Mouse (Mus musculus) embryo, embryonic 10 days (tissue): ENCODE results near the gene Nkg7.
A peak's percentile ranks its signal among the peaks of the same experiment; 100 is the strongest.

Experiments used
- DNase-seq: peaks from one replicate; pipeline ENCODE4 v3.0.0-alpha.2; 2015; ENCODE audit warnings: low spot score

The Nkg7 gene

DNA sequence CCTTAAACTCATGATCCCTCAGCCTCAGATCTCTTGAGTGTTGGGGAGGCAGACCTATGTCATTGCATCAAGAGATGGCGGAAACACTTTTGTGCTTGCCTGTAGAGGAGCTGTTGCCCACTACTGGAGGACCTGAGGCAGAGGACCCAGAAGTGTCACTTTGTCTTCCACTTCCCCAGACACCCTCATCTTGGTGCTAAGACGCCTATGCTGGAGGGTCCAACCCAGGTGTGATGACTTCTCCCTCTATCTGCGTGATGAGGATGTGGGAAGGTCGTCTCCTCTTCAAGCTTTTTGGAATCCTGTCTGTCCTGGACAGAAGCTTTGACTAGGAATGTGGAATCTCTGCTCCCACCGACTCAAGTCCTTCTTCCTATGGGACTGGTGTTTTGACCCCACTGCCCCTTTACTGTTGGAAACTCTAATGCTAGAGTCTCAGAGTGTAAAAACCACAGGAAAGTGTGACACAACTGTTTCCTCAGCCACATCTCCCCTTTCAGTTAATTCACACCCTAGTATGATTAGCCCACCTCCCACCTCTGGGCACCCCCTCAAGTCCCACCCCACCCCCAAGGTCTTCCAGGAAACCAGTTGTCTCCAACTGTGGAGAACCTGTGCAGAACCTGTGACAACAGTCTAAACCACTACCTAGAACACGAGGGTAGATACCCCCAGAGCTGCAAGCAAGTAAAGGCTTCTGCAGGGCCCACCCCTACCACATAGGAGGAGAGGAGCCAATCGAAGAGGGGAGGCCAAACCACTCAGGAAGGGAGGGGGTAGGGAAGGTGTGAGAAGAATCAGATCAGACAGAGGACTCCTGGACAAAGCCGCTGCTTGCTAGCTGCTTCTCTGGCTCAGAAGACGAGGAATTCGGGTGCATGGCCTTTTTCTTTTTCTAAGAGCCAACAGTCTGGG is at the start of gene Nkg7:
Nkg7 (plus strand) TSS at position 733 of the 915 bp plus-strand sequence.
- no peak for DNase-seq

DNA sequence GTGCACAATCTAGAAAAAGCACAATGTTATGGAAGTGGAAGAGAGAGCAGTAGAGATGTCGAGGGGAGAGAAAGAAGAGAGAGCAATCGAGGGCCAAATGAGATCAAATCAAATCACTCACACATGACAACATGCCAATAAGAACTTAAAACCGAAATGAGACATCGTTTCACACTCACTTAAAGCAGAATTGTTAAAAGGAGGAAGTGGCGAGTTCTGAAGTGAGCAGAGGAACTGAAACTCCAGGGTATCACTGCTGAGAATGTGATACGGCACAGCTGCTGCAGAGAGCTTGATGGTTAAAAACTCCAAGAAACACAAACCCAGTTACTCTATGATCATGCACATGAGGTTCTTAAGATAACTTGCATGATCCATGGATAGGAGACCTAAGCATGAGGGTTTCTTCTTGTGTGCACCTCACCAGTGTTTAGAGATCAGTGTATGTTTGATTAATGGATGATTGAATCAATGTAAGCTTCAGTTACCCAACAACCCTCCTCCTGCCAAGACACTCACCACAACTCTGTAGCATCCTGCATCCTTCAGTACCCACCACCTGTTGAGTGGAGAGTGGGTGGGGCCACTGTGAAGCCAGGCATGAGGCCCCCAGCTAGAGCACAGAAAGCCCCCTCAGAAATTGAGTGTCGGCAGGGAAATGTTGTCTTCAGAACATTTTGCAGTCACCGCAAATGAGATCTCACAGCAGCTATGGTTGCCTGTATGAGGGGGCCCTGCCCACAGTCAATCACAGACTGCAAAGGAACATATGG is 44.3 kb upstream of the Nkg7 start:
- DNase-seq = no peak

DNA sequence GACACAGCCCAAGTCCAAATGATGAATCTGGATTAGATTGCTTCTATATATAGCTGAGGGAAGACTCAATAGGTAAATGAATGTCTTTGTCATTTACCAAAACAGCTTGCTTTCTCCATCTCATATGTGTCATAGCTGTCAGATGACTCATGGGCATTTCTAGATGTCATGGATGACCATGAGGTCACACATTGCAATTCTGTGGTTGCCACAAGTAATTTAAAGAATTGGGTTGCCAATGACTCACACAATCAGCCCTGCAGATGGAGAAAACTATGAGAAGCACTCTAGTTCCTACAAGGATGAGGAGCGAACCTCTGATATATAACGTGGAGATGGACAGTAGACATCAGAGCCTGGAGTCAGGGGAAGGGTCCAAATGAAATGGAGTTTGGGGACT is 37.4 kb upstream of the Nkg7 start:
- no peak for DNase-seq

DNA sequence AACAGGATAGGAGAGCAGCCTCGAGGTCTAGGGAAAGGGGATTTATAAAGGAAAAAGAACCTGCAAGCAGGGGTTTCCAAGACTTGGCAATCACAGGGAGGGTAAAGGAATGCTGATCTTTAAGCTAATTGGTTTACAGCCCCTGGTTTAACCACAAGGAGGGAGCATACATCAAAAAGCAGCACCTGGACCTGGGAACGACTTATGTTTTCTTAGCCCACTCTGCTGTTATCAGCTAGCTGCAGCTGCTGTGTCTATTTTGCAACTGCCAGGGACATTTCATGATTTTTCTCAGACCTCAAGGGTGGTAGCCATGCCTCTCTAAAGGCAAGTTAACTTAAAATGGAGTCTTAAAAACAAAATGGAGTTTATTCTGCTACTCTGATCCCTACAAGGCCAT is 34.2 kb upstream of the Nkg7 start:
- DNase-seq = no peak

DNA sequence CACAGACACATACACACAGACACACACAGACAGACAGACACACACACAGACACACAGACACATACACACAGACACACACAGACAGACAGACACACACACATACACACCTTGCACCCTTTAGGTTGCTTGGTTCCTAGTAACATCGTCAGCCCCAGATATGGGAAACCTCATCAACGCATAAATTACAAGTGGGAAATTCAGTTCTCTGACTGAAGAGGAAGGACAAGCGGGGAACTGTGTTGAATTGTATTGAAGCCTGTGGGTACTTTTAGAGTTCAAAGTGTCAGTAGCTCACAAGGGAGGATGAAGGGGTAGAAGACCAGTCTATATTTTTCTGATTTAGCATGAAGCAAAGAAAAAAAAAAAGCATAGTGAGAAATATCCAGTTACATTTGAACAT is 29.3 kb upstream of the Nkg7 start:
- DNase-seq = no peak

DNA sequence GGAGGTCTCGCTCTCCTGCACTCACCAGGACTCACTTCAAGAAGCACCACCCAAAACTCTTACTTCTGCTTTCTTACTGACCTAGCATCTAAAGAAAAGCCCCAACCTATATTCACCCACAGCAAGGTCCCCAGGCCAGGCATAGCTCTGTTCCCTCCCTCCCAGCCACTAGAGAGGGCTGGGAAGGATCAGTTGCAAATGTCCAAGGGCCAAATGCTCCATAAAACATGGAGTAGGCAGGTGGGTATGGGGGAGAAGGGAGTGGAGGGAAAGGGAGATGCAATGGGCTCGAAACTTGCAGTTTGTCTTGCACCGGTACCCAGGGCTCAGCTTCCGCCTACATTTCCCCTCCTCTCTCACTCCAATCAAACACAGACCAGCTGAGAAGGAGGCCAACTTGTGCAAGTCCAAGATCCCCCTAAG is 28.7 kb upstream of the Nkg7 start, which contains the start of gene Siglecg:
Siglecg (plus strand) TSS at position 74 of the 423 bp plus-strand sequence.
- no peak for DNase-seq

DNA sequence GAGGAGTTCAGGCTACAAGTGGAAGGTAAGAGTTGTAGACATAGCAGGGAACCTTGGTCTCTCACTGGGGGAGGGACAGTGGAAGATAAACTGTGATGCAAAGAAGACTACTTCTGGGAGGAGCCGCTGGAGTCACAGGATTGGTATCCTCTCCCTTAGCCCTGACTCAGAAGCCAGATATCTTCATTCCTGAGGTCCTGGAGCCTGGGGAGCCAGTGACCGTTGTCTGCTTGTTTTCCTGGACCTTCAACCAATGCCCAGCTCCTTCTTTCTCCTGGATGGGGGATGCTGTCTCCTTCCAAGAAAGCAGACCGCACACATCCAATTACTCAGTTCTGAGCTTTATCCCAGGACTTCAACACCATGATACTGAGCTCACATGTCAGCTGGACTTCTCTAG is 27.8 kb upstream of the Nkg7 start:
- no peak for DNase-seq

DNA sequence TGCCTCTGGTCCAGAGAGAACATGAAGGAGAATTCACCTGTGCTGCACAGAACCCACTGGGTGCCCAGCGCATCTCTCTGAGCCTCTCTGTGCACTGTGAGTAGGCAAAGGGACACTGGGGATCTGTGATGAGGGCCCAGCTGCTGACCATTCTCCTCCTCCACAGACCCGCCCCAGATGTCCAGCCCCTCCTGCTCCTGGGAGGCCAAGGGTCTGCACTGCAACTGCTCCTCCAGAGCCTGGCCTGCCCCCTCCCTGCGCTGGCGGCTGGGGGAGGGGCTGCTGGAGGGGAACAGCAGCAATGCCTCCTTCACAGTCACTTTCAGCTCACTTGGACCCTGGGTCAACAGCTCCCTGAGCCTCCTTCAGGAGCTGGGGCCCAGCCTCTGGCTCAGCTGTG is 25.1 kb upstream of the Nkg7 start:
- peak; percentile 14 for DNase-seq

DNA sequence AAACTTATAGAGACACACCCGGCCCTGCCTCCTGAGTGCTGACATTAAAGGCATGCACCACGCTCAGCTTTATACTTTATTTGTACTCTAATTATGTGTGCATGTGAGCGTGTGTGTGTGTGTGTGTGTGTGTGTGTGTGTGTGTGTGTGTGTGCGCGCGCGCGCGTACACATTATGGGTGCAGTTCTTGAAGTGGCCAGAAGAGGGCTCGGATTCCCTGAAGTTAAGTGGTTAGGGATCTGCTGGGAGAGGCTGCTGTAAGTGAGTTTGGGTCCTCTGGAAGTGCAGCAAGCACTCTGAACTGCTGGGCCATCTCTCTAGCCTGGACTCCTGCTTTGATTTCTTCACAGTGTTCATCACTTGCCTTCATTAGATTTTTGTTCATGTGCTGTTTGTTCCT is 19.6 kb upstream of the Nkg7 start:
- DNase-seq = no peak

DNA sequence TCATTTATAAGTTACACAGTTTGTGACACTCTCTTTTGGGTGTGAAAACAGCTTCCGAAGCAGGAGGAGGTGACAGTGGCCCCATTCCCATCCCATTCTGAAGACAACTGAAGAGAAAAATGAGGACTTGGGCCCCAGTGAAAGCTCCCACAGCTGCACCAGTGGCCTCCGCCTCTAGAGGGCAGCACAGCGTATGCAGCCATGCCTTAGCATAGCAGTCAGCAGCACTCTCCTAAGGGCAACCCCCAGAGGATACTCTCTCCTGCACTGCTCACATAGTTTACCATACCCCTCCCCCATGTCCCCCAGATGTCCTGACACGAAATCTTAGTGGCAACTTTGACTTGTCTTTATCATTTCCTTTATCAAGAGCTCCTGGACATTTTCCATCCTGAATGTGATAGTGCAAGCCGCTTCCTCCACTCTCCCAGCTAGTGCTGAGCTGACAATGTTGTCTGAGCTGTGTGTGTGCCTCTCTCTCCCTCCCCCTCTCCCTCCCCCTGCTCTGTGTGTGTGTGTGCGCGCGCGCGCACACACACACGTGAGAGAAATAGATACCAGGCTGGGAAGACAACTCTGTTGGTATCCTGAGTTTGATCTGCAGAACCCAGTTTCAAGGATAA is 13.8 kb upstream of the Nkg7 start:
- peak; percentile 87 for DNase-seq

DNA sequence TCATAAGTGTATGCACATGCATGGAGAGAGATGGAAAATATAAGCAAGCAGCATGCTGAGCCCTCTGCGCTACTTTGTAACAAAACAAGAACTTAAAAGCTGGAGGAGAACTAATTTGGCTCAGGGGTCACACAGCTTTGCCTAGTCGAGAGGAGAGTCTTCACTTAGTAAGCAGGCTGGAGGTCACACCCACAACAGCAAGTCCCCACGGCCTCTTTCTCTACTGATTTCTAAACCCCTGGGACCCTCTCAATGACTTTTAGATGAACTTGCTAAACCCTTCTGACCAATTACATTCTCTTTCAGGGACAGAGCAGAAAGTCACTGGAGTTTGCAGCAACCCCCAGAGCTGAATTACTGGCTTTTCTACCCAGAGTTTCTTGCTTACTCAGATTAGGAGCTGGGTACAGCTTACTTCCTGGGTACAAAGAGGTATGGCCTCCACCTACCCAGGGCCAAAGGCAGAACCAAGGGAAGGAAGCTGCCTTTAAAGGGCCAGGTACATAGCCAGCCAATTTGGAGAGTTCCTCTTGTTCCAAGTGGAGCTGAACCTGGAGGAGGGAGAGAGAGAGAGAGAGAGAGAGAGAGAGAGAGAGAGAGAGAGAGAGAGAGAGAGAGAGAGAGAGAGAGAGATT is 12.8 kb upstream of the Nkg7 start:
- DNase-seq = no peak

DNA sequence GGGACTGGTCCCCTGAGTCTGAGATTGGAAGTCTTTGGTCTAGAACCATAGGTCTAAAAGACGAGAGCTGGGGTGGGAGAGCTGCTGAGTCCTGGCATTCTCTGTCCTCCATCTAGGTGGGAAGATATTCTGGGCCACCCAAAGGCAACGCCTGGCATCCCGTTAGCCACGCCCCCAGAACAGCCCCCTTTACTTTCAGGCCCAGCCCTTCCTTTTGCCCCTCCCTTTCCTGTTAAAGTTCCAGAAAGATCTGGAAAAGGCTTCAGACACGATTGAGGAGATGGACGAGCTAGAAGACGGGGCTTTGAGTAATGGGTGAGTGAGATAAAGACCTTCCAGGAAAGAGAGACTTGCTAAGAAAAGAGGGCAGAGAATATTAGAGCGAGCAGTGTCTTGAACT is 9.5 kb upstream of the Nkg7 start, which contains the start of gene Lim2:
Lim2 (plus strand) TSS at position 265 of the 400 bp plus-strand sequence.
- no peak for DNase-seq

DNA sequence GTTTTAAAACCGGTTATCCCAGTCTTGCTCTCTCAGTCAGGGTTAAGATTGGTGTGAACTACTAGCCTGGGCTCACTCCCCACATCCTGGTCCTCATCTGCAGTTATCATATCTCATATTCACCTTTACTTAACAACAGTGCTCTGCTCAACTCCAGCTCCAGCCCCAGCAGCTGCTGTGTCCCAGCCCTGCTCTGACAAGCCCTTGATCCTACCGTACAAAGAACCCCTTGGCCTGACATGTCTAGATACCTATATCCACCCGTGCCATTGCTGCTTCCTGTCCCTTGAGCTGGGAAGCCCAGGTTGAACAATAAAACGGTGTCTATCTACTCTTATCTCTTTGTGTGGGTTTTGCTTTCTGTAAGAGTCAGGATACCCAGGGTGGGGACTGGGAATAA is 7.4 kb upstream of the Nkg7 start:
- no peak for DNase-seq

DNA sequence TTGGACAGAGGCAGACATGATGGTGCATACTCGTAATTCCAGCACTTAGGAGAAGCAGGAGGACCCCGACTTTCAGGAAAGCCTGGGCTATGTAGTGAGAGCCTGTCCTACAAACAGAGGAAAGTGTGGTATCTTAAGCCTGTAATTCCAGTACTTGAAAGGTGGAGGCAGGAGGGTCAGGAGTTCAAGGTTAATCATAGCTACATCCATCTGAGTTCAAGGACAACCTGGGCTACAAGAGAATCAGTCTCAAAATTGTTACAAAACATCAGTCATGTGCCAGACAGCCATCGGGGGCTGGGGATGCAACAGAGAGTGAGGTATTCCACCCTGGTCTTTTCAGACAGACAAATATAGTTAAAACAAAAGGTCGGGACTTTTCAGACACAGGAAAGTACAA is 4.0 kb upstream of the Nkg7 start:
- no peak for DNase-seq

DNA sequence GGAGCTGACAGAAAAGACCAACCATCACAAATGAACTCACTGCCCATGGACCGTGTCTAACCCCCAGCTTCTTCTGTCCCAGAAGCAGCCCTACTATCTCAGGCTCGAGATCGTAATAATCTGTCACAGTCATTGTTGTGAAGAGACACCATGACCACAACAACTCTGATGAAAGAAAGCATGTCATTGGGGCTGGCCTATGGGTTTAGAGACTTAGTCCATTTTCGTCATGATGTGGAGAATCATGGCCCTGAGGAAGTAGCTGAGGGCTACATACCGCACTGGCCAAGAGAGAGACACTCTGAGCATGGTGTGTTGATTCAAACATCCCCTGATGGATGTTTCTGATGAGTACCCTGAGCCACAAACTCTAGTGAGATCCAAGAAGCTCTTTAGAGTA is 2.2 kb upstream of the Nkg7 start:
- DNase-seq = no peak

DNA sequence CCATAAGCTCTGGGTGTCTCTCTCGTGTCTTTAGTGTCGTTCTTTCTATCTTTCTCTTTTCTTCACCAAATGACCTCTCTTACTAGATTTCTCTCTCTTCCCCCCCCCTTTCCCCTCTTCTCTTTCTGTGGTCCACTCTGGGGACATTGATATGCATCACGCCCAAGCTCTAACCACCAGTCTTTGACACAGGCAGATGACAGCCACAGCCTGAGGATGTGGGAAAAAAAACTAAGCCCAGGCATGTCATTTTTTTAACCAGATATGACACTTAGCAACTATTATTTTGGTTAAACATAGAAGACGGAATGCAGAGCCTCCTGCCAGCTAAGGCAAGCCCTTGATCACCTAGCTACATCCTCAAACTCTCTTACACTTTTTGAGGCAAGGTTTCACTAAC is 1.7 kb downstream of the Nkg7 start:
- no peak for DNase-seq

DNA sequence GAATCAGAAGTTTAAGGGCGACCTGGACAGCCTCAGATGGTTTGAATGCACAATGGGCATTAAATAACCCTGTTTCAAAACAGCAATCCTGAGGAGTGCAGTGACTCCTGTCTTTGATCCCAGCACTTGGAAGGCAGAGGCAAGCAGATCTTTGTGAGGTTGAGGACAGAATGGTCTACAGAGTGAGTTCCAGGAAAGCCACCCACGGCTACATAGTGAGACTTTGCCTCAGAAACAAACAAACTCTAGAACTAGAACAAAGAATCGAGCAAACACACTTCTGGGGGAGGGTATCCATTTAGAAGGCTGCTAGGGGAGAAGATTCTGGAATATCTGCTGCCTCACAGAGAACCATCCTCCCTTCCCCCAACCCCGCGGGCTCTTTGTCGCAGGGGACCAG is 3.6 kb downstream of the Nkg7 start, which contains the start of gene Cldnd2:
Cldnd2 (plus strand) TSS at position 301 of the 400 bp plus-strand sequence.
- no peak for DNase-seq

DNA sequence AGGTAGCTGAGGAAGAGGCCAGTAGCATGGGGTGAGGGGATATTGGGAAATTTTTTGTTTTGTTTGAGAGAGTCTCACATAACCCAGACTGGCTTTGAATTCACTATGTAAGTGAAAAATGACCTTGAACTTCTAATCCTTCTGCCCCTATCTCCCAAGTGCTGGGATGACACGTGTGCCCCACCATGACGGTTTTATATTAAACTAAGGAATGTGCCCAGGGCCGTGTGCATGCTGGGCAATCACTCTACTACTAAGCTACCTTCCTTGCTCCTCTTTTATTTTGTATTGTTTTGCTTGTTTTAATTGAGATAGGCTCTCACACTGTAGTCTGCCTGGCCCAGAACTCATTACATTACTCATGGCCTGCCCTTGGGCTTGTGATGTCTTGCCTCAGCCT is 4.2 kb downstream of the Nkg7 start:
- DNase-seq = no peak

DNA sequence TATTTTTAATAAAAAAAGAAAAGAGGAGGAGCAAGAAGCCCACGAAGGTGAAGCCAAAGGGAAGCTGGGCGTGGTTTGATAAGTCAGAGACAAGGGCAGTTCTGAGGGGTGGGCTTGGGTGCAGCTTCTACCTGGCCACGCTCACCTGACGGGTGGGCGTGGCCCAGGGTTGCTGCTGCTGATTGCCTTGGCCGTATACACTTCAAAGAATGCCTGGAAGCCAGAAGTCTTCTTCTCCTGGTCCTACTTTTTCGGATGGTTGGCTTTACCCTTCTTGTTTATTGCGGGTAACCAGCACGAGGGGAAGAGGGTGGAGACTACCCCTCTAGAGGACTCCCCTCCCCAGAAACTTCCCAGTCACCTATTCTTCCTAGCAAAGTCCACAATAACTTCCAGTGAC is 5.8 kb downstream of the Nkg7 start:
- no peak for DNase-seq

DNA sequence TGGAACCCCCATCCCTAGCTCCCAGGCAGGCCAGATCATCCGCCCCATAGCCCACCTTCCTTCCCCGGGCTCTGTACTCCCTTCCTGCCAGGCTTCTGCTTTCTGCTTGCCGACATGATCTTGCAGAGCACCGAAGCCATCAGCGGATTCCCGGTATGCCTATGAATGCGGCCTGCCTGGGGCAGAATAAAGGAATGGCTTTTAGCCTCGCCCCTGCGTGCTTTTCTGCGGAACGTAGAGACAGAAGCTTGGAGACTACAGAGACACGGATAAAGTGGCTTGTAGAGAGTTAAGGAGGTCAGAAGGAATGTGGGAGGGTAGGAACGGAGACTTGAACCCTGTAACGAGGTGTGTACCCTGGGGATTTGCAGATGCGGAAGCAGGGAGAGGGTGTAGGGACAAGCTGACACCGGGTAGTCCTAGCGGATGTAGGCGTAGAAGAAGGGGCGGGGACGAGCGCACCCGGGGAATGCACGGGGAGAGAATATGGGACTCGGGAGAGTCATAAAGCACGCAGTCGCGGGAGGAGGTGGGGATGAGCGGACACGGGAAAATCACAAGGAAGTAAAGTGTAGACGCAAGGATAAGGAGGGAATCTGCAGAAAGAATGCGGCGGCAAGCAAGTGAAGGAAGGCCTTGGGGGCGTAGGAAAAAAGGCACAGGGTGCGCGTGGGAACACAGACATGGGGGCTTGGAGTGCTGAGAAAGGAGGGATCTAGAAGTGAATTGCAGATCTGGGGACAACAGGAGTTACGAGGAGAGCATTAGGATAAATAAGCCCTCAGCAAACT is 6.4 kb downstream of the Nkg7 start:
- peak; percentile 76 for DNase-seq

DNA sequence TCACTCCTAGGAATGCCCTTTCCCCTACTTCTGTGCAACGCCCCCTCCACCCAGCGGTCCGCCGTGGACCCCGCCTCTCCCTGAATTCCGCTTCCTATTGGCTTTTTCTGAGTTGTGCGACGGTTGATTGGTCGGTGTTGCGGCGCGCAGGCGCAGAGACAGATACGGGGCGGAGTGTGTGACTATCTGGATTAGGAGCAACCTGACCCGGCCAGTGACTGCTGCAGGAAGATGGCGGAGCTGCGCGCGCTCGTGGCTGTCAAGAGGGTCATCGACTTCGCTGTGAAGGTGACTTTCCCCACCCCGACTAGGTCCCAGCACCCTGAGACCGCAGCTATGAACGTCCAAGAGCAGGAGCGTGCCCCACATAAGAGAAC is 7.0 kb downstream of the Nkg7 start, which contains the start of the genes Etfb and Gm45233:
Etfb (plus strand) TSS at position 167 of the 377 bp plus-strand sequence.
Gm45233 (plus strand) TSS at position 212 of the 377 bp plus-strand sequence.
- peak; percentile 97 for DNase-seq
